Mouse (Mus musculus): Measurements from ENCODE around the gene Tmem238l. TPM values are rescaled to one million over a fixed set of nuclear protein-coding genes. Genes with fewer than 3 reads are reported as not detected.

Tmem238l gene
- polyA plus RNA-seq, 1 experiment from 2014 or later: 0.19 TPM

DNA sequence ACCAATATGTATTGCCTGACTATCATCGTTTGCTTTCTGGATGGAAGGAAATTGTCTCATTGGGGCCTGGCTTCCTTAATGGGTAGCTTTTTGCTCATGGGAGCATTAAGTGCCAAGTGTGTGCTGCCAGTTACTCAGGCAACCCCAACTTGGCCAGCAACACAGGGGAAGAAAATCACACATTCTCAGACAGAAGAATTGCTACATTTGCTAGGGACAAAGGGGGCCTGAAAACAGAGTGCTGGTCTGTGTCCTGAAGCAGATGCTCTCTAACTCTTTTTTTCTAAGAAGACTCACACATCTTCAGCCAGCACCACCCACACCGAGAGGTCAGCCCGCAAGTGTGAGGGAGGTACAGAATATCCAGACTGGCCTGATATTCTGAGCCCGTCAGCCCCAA, 44.2 kb downstream of the Tmem238l start:
- Histone ChIP-seq H3K9ac (no peak overlapping the region), H3K4me2 (no peak overlapping the region), H3K4me3 (no peak overlapping the region), H3K27me3 (replicated peaks) (no peaks in the 10 kb centered on the region), H3K27ac (replicated peaks) (no peak overlapping the region), H3K36me3 (no peaks in the 10 kb centered on the region), H3K9me3 (no peaks in the 10 kb centered on the region), H3K4me1 (peaks cover 11% of the 10 kb centered on the region)
- 76% methylated on average over 4 of the region's 4 CpGs for WGBS
- ATAC-seq (ENCODE audit: extremely low read depth, insufficient number of reproducible peaks, low FRiP score, low TSS enrichment): no peak

DNA sequence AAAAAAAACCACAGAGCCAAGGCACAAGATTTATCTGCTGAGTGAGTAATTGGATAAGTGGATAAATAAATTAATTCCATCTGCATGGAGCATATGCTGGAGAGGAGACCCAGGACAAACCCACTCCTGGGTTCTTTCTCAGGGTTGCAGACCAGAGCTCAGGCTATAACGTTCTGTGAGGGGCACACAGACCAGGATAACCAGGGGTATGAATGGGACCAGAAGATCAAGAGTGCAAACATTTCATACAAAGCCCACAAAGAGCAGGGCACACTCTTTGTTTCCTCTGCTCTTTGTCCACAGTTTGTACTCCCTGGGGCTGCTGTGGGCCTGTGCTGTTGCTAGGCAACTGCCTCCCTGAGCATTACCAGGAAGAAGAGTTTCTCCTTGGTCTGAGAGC, 45.3 kb downstream of the Tmem238l start:
- Histone ChIP-seq H3K4me3 (no peak overlapping the region), H3K9ac (no peak overlapping the region), H3K9me3 (no peaks in the 10 kb centered on the region), H3K27me3 (replicated peaks) (no peaks in the 10 kb centered on the region), H3K27ac (replicated peaks) (no peak overlapping the region), H3K4me1 (peaks cover 11% of the 10 kb centered on the region), H3K36me3 (no peaks in the 10 kb centered on the region), H3K4me2 (no peak overlapping the region)
- 75% methylated on average over 1 of the region's 1 CpGs for WGBS
- ATAC-seq (ENCODE audit: extremely low read depth, insufficient number of reproducible peaks, low FRiP score, low TSS enrichment): no peak

DNA sequence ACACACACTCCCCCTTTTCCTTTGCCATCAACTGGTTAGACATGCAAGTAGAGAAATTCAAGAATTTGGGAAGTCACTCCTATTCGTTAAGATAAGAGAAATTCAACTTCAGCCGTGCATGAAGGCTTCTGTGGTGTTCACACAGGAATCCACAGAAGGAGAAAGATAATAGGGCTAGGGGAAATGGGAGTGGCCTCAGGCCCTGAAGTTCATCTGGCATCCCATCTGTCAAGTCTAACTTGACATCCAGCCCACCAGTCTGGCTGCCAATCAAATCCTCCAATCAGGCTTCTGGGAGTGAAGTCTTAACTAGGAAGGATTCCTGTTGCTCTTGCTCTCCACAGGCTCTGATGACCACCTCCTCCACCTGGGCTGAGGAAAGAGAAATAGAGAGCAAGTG, 46.5 kb downstream of the Tmem238l start:
- no peaks in the 10 kb centered on the region for H3K27me3 ChIP-seq (replicated peaks)
- H3K36me3 ChIP-seq: no peaks in the 10 kb centered on the region
- H3K9ac ChIP-seq: no peak overlapping the region
- no peak overlapping the region for H3K27ac ChIP-seq (replicated peaks)
- peaks cover 11% of the 10 kb centered on the region for H3K4me1 ChIP-seq
- H3K4me2 ChIP-seq: no peak overlapping the region
- H3K9me3 ChIP-seq: no peaks in the 10 kb centered on the region
- 30% methylated on average over 2 of the region's 2 CpGs for WGBS
- no peak overlapping the region for H3K4me3 ChIP-seq
- no peak for ATAC-seq (ENCODE audit: extremely low read depth, insufficient number of reproducible peaks, low FRiP score, low TSS enrichment)

DNA sequence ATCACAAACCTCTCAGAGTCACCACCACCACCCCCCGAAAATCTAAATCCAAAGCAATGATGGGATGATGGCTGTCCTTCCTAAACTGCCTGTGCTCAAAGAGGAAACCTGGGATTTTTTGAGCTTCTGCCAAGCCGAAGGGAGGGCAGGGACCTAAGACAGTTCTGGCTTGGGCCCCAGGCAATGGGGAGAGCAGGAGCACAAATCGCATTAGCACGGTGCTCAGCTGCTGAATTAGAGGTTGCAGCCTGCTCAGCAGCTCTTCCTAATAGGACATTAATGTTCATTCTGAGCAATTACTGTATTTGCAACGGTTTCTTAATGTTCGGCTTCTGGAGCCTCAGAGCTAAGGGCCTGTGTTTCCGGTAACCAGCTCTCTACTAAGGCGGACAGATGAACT, 51.5 kb downstream of the Tmem238l start:
- Histone ChIP-seq H3K27ac (replicated peaks) (no peak overlapping the region), H3K9ac (no peak overlapping the region), H3K27me3 (replicated peaks) (no peaks in the 10 kb centered on the region), H3K4me1 (peaks cover 15% of the 10 kb centered on the region; the same call in 1 of the 2 replicates), H3K36me3 (no peaks in the 10 kb centered on the region), H3K4me2 (no peak overlapping the region), H3K9me3 (no peaks in the 10 kb centered on the region), H3K4me3 (no peak overlapping the region)
- 71% methylated on average over 8 of the region's 8 CpGs for WGBS
- ATAC-seq (ENCODE audit: extremely low read depth, insufficient number of reproducible peaks, low FRiP score, low TSS enrichment): no peak

DNA sequence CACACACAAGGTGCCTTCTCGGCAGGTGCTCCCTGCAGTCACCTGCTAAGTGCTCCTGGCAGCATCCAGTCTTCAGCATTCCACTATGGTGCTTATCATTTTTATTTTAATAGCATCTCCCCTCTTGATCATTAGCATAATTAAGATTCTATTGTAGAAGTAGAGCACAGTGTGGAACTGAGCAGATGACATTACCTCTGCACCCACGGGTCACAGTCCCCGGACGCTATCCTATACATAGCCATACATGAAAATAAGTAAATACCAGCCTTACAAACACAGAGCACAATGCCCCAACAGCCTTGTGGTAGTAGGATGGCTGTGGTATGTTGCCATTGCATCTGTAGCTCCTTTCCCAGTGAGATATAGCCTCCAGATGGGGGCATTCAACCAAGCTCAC, 52.1 kb downstream of the Tmem238l start:
- H3K4me1 ChIP-seq: peaks cover 15% of the 10 kb centered on the region; the same call in 1 of the 2 replicates
- H3K36me3 ChIP-seq: no peaks in the 10 kb centered on the region
- no peak overlapping the region for H3K4me2 ChIP-seq
- no peak overlapping the region for H3K9ac ChIP-seq
- H3K27ac ChIP-seq (replicated peaks): no peak overlapping the region
- no peaks in the 10 kb centered on the region for H3K9me3 ChIP-seq
- no peak overlapping the region for H3K4me3 ChIP-seq
- H3K27me3 ChIP-seq (replicated peaks): no peaks in the 10 kb centered on the region
- 90% methylated on average over 4 of the region's 4 CpGs for WGBS
- ATAC-seq (ENCODE audit: extremely low read depth, insufficient number of reproducible peaks, low FRiP score, low TSS enrichment): no peak

GRCm38 (mm10) chr11:67010430-67010829, 54.0 kb downstream of the Tmem238l start:
- H3K9ac ChIP-seq: peak overlapping the region; percentile 24; the same call in 1 of the 2 replicates
- no peaks in the 10 kb centered on the region for H3K27me3 ChIP-seq (replicated peaks)
- peaks cover 15% of the 10 kb centered on the region; the same call in 1 of the 2 replicates for H3K4me1 ChIP-seq
- 8% methylated on average over 8 of the region's 8 CpGs for WGBS
- no peaks in the 10 kb centered on the region for H3K9me3 ChIP-seq
- no peak overlapping the region; the same call in 1 of the 2 replicates for H3K27ac ChIP-seq (replicated peaks)
- no peak overlapping the region for H3K4me3 ChIP-seq
- no peak for ATAC-seq (ENCODE audit: extremely low read depth, insufficient number of reproducible peaks, low FRiP score, low TSS enrichment)
- no peaks in the 10 kb centered on the region for H3K36me3 ChIP-seq
- peak overlapping the region; percentile 38 for H3K4me2 ChIP-seq

DNA sequence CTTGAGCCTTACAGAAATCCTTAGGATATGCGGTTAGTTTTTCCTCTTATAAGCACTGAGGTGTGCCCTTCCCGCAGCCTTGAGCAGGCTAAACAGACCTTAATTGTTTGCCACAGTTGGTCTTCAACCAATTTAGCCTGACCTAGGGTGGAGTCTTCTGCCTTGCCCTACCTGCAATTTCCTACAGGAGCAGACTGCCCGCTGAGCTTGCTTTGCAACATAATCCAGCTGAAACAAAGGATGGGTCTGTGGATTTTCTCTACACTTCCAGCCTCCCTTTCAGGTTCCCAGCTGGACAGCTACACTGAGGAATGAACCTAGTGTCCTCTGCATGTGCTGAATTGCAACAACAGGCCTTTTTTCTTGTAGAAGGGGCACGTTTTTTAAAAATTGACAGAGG, 55.2 kb downstream of the Tmem238l start:
- Histone ChIP-seq H3K9ac (no peak overlapping the region), H3K36me3 (no peaks in the 10 kb centered on the region), H3K4me3 (no peak overlapping the region), H3K4me2 (no peak overlapping the region), H3K27me3 (replicated peaks) (no peaks in the 10 kb centered on the region), H3K4me1 (peaks cover 15% of the 10 kb centered on the region; the same call in 1 of the 2 replicates), H3K27ac (replicated peaks) (no peak overlapping the region), H3K9me3 (no peaks in the 10 kb centered on the region)
- ATAC-seq (ENCODE audit: extremely low read depth, insufficient number of reproducible peaks, low FRiP score, low TSS enrichment): no peak
- WGBS: 59% methylated on average over 4 of the region's 4 CpGs

Other genes with a start within 250 kb of the Tmem238l start
- 9.2 and 11.1 TPM in 2 replicates for gene Pirt, start 44.7 kb upstream of the Tmem238l start, polyA plus RNA-seq (2015; fragmentation: Nextera tagmentation; extraction: Ambion mirVana)
- gene Tmem220, start 68.5 kb downstream of the Tmem238l start, polyA plus RNA-seq (2015; fragmentation: Nextera tagmentation; extraction: Ambion mirVana): 1.5 and 2.7 TPM in 2 replicates
- gene Adprm, start 96.0 kb downstream of the Tmem238l start, polyA plus RNA-seq (2015; fragmentation: Nextera tagmentation; extraction: Ambion mirVana): 16.0 and 19.4 TPM in 2 replicates
- gene Sco1, start 96.0 kb downstream of the Tmem238l start, polyA plus RNA-seq (2015; fragmentation: Nextera tagmentation; extraction: Ambion mirVana): 18.8 and 21.5 TPM in 2 replicates
- gene Myh3, start 121.7 kb downstream of the Tmem238l start, polyA plus RNA-seq (2015; fragmentation: Nextera tagmentation; extraction: Ambion mirVana): 0.75 and 1.6 TPM in 2 replicates
- gene Myh2, start 214.4 kb downstream of the Tmem238l start, polyA plus RNA-seq (2015; fragmentation: Nextera tagmentation; extraction: Ambion mirVana): not detected in 2 replicates
- 0.12 and 0.13 TPM in 2 replicates for gene Myh1, start 243.4 kb downstream of the Tmem238l start, polyA plus RNA-seq (2015; fragmentation: Nextera tagmentation; extraction: Ambion mirVana)

Measured in heart, embryonic 13.5 days (tissue).